Mouse (Mus musculus) lung, adult 2 months (tissue): ENCODE measurements around the gene Mutyh.

Source experiments
- CTCF ChIP-seq: fragments of 200-500 bp; IDR thresholded peaks from 2 replicates; pipeline ENCODE4 v1.5.1; 2011; ENCODE audit warnings: mild to moderate bottlenecking, low read length, control low read depth; ENCODE audit not compliant: insufficient read depth
- POLR2A ChIP-seq: fragments of 200-500 bp; IDR thresholded peaks from 2 replicates; pipeline ENCODE4 v1.6.1; 2011; ENCODE audit warnings: low read depth, mild to moderate bottlenecking, control low read depth, low read length, borderline replicate concordance; ENCODE audit errors: extremely low read depth

- no peak for TF ChIP-seq CTCF
- no peak for TF ChIP-seq POLR2A
Measured at GRCm38 (mm10) chr4:116761914-116762313, 45.6 kb upstream of the Mutyh start.
